Mouse (Mus musculus): ENCODE measurements at regions not wholly inside any gene's neighbourhood (a gene's known extent, or its start where the extent isn't known, plus 50 kb on each side); places are given as distances from the start of the nearest gene placed in this dataset.
"Not testable (repeated sequence)": the region's sequence is repeated elsewhere in the genome, so short reads cannot be mapped to it uniquely, and the experiment has no call there.

- WGBS, result 78% methylated on average over 7 of the region's 7 CpGs
- no peak overlapping the region for H3K4me3 ChIP-seq (replicated peaks)
- H3K27me3 ChIP-seq (replicated peaks), result no peaks in the 10 kb centered on the region
- ATAC-seq, result no peak
- no peaks in the 10 kb centered on the region for H3K36me3 ChIP-seq
- no peaks in the 10 kb centered on the region for H3K9me3 ChIP-seq
- no peak overlapping the region for H3K4me2 ChIP-seq (replicated peaks)
- no peak overlapping the region for H3K27ac ChIP-seq
- H3K4me1 ChIP-seq (replicated peaks), result no peaks in the 10 kb centered on the region
- H3K9ac ChIP-seq, result no peak overlapping the region
Observed at GRCm38 (mm10) chr1:161728546-161729206, 59.6 kb downstream of the Fasl start.

- not testable (repeated sequence) for H3K4me2 ChIP-seq (replicated peaks); H3K27me3 ChIP-seq (replicated peaks); ATAC-seq; H3K4me1 ChIP-seq (replicated peaks); H3K4me3 ChIP-seq (replicated peaks); H3K36me3 ChIP-seq; H3K9me3 ChIP-seq; H3K9ac ChIP-seq; H3K27ac ChIP-seq
- 85% methylated on average over 15 of the region's 27 CpGs for WGBS
Observed at GRCm38 (mm10) chr1:161727357-161727756, 60.9 kb downstream of the Fasl start.

GRCm38 (mm10) chr1:161726098-161726497 is 62.2 kb downstream of the Fasl start:
- not testable (repeated sequence) for H3K4me1 ChIP-seq (replicated peaks); H3K27me3 ChIP-seq (replicated peaks); H3K9ac ChIP-seq; H3K4me2 ChIP-seq (replicated peaks); ATAC-seq; H3K27ac ChIP-seq; H3K4me3 ChIP-seq (replicated peaks); H3K9me3 ChIP-seq; H3K36me3 ChIP-seq
- WGBS, result 90% methylated on average over 1 of the region's 10 CpGs

- WGBS, result 67% methylated on average over 3 of the region's 3 CpGs
- Histone ChIP-seq H3K27me3 (replicated peaks) (no peaks in the 10 kb centered on the region), H3K4me3 (replicated peaks) (no peak overlapping the region), H3K36me3 (no peaks in the 10 kb centered on the region), H3K9me3 (no peaks in the 10 kb centered on the region), H3K4me2 (replicated peaks) (no peak overlapping the region), H3K27ac (no peak overlapping the region), H3K9ac (no peak overlapping the region), H3K4me1 (replicated peaks) (no peaks in the 10 kb centered on the region; the same call in 1 of the 2 replicates)
- no peak for ATAC-seq
Observed at GRCm38 (mm10) chr1:161719876-161720275, 68.4 kb downstream of the Fasl start.

GRCm38 (mm10) chr1:161718254-161718653 is 70.0 kb downstream of the Fasl start:
- H3K27me3 ChIP-seq (replicated peaks), result no peaks in the 10 kb centered on the region
- H3K4me1 ChIP-seq (replicated peaks), result no peaks in the 10 kb centered on the region; the same call in 1 of the 2 replicates
- no peak overlapping the region for H3K27ac ChIP-seq
- no peak overlapping the region for H3K4me2 ChIP-seq (replicated peaks)
- H3K36me3 ChIP-seq, result no peaks in the 10 kb centered on the region
- H3K4me3 ChIP-seq (replicated peaks), result no peak overlapping the region
- H3K9ac ChIP-seq, result no peak overlapping the region
- no peaks in the 10 kb centered on the region for H3K9me3 ChIP-seq
- 15% methylated on average over 5 of the region's 5 CpGs for WGBS
- ATAC-seq, result peak; percentile 71

- no peak overlapping the region; the same call in 1 of the 2 replicates for H3K4me2 ChIP-seq (replicated peaks)
- H3K4me3 ChIP-seq (replicated peaks), result no peak overlapping the region
- H3K9me3 ChIP-seq, result no peaks in the 10 kb centered on the region
- no peaks in the 10 kb centered on the region for H3K36me3 ChIP-seq
- no peaks in the 10 kb centered on the region for H3K27me3 ChIP-seq (replicated peaks)
- WGBS, result 47% methylated on average over 10 of the region's 10 CpGs
- ATAC-seq, result peak; percentile 45; the same call in 1 of the 2 replicates
- H3K9ac ChIP-seq, result no peak overlapping the region
- H3K27ac ChIP-seq, result no peak overlapping the region
- H3K4me1 ChIP-seq (replicated peaks), result 0 out of 2 replicates have a peak, but pooled peaks cover 3% of the 10 kb centered on the region
Observed at GRCm38 (mm10) chr1:161712918-161713317, 75.4 kb downstream of the Fasl start.

- no peak overlapping the region for H3K4me3 ChIP-seq (replicated peaks)
- 0 out of 2 replicates have a peak, but pooled peaks cover 3% of the 10 kb centered on the region for H3K4me1 ChIP-seq (replicated peaks)
- H3K4me2 ChIP-seq (replicated peaks), result no peak overlapping the region
- H3K9me3 ChIP-seq, result no peaks in the 10 kb centered on the region
- ATAC-seq, result no peak
- H3K27me3 ChIP-seq (replicated peaks), result no peaks in the 10 kb centered on the region
- H3K9ac ChIP-seq, result no peak overlapping the region
- 13% methylated on average over 3 of the region's 3 CpGs for WGBS
- H3K27ac ChIP-seq, result no peak overlapping the region
- no peaks in the 10 kb centered on the region for H3K36me3 ChIP-seq
Observed at GRCm38 (mm10) chr1:161712283-161712682, 76.0 kb downstream of the Fasl start.

GRCm38 (mm10) chr1:161707049-161707448 is 81.2 kb downstream of the Fasl start:
- Histone ChIP-seq H3K27me3 (replicated peaks) (no peaks in the 10 kb centered on the region), H3K4me1 (replicated peaks) (no peaks in the 10 kb centered on the region), H3K36me3 (no peaks in the 10 kb centered on the region), H3K9me3 (no peaks in the 10 kb centered on the region), H3K4me3 (replicated peaks) (no peak overlapping the region), H3K4me2 (replicated peaks) (no peak overlapping the region), H3K9ac (no peak overlapping the region), H3K27ac (no peak overlapping the region)
- 58% methylated on average over 3 of the region's 3 CpGs for WGBS
- ATAC-seq, result no peak

- Histone ChIP-seq H3K27ac (no peak overlapping the region), H3K4me3 (replicated peaks) (no peak overlapping the region), H3K27me3 (replicated peaks) (no peaks in the 10 kb centered on the region), H3K9me3 (no peaks in the 10 kb centered on the region), H3K9ac (no peak overlapping the region), H3K4me2 (replicated peaks) (no peak overlapping the region), H3K36me3 (no peaks in the 10 kb centered on the region), H3K4me1 (replicated peaks) (no peaks in the 10 kb centered on the region)
- WGBS, result 74% methylated on average over 3 of the region's 3 CpGs
- ATAC-seq, result no peak
Observed at GRCm38 (mm10) chr1:161704961-161705360, 83.3 kb downstream of the Fasl start.

- no peak overlapping the region for H3K4me3 ChIP-seq (replicated peaks)
- no peaks in the 10 kb centered on the region for H3K9me3 ChIP-seq
- H3K27ac ChIP-seq, result no peak overlapping the region
- no peak overlapping the region for H3K9ac ChIP-seq
- no peaks in the 10 kb centered on the region for H3K27me3 ChIP-seq (replicated peaks)
- no peak overlapping the region for H3K4me2 ChIP-seq (replicated peaks)
- 42% methylated on average over 3 of the region's 3 CpGs for WGBS
- H3K36me3 ChIP-seq, result no peaks in the 10 kb centered on the region
- H3K4me1 ChIP-seq (replicated peaks), result no peaks in the 10 kb centered on the region
- ATAC-seq, result no peak
Observed at GRCm38 (mm10) chr1:161704527-161704926, 83.8 kb downstream of the Fasl start.

GRCm38 (mm10) chr1:161695886-161696285 is 92.4 kb downstream of the Fasl start:
- Histone ChIP-seq H3K9me3 (no peaks in the 10 kb centered on the region), H3K27me3 (replicated peaks) (no peaks in the 10 kb centered on the region), H3K9ac (no peak overlapping the region), H3K4me2 (replicated peaks) (no peak overlapping the region), H3K36me3 (no peaks in the 10 kb centered on the region), H3K27ac (no peak overlapping the region), H3K4me1 (replicated peaks) (no peaks in the 10 kb centered on the region), H3K4me3 (replicated peaks) (no peak overlapping the region)
- ATAC-seq, result no peak
- 43% methylated on average over 5 of the region's 5 CpGs for WGBS

GRCm38 (mm10) chr1:161693768-161694160 is 94.5 kb downstream of the Fasl start:
- no peaks in the 10 kb centered on the region for H3K27me3 ChIP-seq (replicated peaks)
- no peaks in the 10 kb centered on the region for H3K4me1 ChIP-seq (replicated peaks)
- H3K36me3 ChIP-seq, result no peaks in the 10 kb centered on the region
- no peak overlapping the region for H3K27ac ChIP-seq
- no peak overlapping the region for H3K4me3 ChIP-seq (replicated peaks)
- H3K9me3 ChIP-seq, result no peaks in the 10 kb centered on the region
- H3K4me2 ChIP-seq (replicated peaks), result no peak overlapping the region
- 80% methylated on average over 6 of the region's 6 CpGs for WGBS
- H3K9ac ChIP-seq, result no peak overlapping the region
- no peak for ATAC-seq

Data from intestine, embryonic 15.5 days (tissue).